Mouse (Mus musculus) T-cell, adult 2 months (primary cell): Measurements from ENCODE around the gene Lingo1.

Experiments used
- DNase-seq: peaks from one replicate; pipeline ENCODE4 v3.0.0; 2022; ENCODE audit warnings: low spot score

The Lingo1 gene

DNA sequence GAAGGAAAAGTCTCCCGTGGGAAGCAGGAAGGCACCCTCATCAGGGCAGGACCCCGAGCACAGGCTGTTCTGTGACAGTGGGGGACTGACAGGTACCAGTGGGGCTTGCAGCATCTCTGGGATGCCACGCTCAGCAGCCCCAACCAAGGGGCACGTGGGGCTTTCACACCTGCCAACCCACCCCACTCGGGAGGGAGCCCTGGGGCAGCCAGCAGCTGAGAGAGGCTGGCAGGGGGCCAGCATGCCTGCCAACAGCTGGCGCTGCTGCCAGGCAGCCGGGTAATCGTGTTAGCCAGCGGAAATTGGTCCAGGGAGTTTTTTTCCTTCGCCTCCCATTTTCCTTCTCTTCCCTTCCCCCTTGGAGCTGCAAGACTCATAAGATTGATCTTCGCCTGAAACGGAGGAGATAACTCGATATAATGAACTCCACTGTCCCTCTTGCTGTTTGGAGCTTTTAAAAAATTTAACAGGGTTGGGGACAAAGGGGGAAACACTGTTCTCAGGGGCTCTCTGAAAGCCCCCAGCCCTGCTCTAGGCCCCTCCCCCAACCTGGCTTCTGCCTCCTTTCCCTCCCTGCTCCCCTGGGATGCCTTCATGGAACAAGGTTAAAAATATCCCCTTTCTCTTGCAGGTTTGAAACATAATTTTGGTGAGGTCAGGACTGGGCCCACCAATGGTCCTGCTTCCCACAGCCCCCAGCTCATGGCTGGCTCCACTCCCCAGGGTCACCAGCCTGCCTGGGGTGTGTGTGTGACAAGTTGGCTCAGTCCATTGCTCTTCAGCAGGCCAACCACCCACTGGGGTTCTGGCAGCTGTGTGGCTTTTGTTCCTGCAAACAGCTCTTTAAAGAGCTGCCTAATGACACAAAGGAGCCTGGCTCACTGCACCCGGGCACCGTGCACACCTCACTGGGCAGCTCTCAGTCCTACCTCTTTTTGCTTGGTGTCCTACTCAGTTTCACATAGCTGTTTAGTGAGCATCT is 68.3 kb downstream of the Lingo1 start:
- DNase-seq: no peak

DNA sequence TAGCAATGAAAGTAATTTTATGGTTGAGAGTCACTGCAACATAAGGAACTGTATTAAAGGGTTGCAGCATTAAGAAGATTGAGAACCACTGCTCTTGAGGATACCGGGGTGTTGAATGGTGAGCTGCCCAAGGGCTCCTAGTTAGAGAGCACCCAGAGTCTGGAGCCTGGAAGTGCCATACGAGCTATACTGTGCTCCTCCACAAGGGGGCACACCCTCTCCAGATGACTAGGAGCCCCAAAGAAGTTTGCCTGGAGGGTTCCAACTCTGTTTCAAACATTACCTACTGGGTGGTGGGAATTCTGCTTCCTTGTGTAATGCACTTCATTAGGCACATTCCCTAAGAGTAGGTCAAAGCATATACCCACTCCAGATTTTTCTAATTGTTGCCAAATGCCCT is 70.5 kb downstream of the Lingo1 start:
- peak; percentile 2 for DNase-seq

- no peak for DNase-seq
Observed at GRCm38 (mm10) chr9:56722089-56722825, 74.0 kb downstream of the Lingo1 start.

GRCm38 (mm10) chr9:56718984-56719383 is 77.3 kb downstream of the Lingo1 start:
- no peak for DNase-seq

DNA sequence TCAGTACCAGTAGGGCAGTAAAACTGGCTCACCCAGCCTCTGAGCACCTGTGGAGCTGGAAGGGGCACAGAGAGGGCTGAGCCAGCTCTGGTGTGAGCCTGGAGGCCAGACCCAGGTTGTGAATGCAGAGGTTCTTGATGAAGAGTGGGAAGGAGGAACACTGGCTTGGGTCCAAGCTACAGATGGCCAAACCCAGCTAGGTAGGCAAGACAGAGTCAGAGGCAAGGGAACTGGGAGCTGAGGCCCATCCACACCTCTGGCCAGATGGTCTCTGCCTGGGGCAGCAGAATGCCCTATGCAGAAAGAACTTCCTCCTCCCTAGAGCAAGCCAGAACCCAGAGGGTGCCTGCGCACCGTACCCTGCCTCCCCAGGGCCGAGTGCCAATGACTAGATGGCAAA is 79.7 kb downstream of the Lingo1 start:
- no peak for DNase-seq

DNA sequence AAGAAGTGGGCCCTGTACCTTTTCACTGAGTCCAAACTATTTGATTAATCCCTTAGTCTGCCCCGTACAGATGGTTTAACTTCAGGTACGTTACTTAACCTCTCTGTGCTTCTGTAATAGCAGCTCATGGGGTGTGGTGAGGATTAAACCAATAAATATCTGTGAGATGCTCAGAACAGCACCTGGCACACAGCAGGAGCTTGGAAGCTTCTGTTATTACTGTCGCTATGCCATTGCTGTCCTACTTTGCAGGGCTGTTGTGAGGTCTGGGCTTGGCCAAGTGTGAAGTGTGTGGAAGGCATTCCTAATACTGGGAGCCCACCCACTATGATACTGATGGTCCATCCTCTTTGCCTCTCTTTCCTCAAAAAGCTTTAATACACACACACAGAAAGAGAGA is 80.2 kb downstream of the Lingo1 start:
- no peak for DNase-seq

DNA sequence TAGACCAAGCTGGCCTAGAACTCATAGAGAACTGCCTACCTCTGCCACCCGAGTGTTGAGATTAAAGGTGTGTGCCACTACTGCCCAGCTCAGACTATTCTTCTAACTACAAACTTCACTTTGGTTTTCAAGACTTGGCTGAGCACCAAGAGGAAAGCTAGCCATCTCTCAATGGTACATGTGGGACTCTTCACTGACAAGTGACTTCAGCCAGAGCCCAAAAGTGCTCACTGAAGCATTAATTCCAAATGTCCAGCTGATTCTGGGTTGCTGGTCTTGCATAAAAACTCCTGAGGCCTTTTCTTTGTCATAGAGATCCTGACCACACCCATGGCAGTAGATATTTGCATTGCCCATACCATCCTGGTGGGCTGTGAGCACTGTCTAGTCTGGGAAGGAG is 81.9 kb downstream of the Lingo1 start:
- no peak for DNase-seq

- DNase-seq: no peak
Observed at GRCm38 (mm10) chr9:56712667-56713369, 83.5 kb downstream of the Lingo1 start.

GRCm38 (mm10) chr9:56710958-56711357 is 85.3 kb downstream of the Lingo1 start:
- no peak for DNase-seq

DNA sequence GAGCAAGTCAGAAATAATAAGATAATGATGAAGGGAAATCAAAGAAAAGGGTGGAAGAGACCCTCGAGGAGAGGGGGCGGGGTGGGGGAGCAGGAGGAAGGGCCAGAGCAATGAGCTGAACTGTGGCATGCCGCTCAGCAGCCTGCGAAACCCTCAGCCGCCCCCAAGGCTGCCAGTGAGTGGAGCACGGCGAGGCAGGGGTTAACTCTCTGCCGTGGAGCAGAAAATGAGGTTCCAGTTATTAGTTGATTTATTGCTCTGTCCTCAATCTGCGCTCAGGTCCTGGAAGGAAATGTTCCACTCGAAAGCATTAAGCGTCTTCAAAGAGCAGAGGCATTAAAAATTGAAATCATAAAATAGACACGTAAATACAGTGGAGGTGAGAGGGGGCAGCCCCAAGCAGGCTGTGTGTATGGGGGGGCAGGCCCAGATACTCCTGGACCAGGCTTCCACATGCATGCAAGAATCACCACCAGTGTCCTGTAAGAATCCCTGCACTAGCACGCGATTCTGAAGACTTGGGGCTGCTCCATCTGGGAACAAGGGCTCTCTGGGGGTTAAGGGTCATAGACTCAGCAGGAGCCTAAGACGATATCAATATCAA is 89.7 kb downstream of the Lingo1 start:
- no peak for DNase-seq

DNA sequence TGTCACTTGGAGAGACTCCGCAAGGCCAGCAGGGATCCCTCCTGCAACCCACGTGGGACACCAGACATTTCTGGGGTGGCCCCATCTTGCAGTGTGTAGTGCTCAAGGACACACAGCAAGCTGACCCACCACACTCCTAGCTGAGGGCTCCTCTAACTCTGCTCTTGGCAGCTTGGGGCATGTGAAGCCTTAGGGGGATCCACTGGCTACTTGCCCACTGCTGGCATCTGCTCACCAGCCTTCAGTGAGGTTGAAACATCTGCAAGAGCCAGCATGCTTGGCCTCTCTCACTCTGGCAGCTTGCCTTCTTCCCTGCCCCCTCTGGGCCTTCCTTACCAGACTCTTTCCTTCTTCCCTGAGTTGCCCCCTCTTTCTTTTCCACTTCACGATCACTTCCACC is 94.9 kb downstream of the Lingo1 start:
- DNase-seq: no peak

DNA sequence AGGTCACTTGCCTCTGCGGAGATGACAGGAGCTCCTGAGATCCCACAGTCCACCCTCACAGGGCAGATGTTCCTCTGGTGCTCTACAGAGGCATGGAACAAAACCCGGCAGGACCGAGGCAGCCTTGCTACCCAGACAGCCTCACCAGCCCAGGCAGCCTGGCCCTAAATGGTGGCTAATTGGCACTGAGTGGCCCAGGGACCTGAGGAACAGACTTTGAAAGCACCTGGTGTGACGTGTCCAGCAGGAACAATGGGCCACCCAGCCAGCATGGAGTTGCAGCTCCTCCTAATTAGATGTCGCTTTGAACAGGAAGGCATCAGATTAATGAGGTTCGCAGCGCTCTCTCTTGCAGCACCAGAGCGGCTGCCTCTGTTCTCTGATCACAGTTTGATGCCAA is 95.4 kb downstream of the Lingo1 start:
- DNase-seq: no peak

GRCm38 (mm10) chr9:56698715-56699370 is 97.4 kb downstream of the Lingo1 start:
- DNase-seq: no peak

DNA sequence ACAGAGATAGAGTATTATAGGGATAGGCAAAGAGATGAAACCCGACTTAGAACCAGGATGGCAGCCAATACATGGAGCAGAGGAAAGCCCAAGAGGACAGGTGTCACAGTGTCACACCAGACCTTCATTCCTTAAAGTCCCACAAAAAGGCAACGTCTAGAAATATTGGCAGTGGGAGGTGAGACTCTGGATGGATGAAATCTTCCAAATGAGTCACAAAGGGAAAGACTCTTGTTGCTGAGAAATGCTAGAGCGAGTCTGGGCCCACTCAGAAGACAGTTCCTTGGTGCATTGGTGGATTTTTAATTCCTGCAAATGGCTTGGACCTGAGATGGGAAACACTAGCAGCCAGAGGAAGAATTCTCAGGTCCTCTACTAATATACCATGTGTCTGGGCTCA is 102.2 kb downstream of the Lingo1 start:
- DNase-seq: no peak

GRCm38 (mm10) chr9:56691226-56691625 is 105.0 kb downstream of the Lingo1 start:
- no peak for DNase-seq

DNA sequence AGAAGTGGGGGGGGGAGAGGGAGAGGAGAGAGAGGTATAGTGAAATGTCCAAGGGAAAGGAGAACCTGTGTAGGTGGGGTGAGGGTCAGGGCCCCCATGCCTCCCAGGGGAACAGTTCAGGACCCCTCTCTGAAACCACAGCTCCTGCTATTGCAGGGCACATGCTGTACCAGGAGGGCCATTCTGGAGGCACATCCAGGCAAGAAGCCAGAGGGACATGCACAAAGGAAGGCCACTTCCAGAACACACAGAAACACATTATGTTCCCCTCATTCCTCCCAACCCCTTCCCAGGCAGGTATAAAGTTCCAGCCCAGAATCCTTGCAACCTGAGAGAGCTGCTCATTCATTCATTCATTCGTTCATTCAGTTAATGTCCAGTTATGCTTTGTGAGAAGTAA is 105.6 kb downstream of the Lingo1 start:
- DNase-seq: no peak

DNA sequence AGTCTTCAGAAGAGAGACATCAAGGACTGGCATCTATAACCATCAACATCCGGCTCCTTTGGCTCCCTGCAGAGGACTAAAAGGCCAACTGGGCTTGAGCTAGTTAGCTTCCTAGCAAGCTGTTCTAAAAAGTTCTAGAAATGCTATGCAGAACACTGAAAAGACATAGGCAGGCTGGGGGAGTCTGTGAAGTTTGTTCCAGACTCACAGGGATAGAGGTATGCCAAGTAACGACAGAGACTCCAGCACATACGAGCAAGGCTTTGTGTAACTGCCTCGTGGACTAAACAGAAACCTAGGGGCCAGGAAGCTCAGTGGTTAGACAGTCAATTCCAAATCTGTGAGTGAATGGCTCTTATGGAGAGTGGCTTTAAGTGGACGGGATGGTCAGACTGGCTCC is 108.8 kb downstream of the Lingo1 start:
- DNase-seq: no peak

DNA sequence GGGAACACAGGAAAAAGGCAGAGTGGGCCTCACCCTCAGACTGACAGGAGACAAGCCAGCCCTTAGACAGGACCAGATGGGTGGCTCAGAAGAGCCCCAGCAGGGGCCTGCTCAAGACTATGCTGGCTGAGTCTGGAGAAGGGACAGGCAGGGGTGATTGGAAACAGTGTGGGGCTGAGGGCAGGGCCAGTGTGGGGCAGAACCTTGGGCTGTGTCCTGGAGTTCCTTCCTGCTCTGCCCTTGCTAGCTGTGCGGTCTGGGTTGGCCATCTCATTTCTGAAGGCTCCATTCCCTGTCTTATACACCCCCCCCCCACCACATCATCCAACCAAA is 109.2 kb downstream of the Lingo1 start:
- DNase-seq: no peak

DNA sequence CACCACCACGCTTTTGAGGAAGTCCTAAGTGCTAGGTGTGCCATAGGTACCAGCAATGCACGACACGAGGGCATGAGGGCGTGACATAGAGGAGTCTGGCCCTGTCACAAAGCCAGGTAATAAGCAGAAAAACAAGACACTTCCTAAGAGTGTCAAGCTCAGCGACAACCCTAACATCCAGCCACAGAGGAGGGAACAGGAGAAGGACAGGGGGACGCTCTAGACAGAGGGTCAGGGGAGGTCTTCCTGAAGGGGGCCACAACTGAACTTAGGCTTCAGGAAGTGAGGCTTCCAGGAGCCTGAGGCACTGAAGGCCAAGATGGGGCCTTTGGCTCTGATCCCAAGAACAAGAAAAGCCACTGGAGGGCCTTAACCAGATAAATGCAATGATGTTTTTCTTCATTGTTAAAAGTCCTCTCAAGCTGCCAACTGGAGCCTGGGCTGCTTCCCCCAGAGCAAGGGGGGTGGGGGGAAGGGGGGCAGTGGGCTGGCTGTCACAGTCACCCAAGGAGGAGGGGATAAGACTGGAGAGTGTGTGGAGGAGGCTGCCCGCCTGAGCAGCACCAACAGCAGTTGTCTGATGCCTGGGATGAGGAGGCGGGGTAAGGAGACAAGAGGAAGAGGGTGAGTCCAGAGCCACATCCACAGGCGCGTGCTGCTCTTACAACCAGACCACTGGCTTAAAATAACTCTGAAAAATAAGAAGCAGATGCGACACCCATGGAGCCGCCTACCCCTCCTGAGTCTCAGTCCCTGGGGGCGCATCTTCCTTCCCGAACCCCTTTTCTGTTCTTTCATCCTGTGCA is 109.7 kb downstream of the Lingo1 start:
- DNase-seq: no peak

- DNase-seq: no peak
Observed at GRCm38 (mm10) chr9:56682826-56683225, 113.4 kb downstream of the Lingo1 start.

DNA sequence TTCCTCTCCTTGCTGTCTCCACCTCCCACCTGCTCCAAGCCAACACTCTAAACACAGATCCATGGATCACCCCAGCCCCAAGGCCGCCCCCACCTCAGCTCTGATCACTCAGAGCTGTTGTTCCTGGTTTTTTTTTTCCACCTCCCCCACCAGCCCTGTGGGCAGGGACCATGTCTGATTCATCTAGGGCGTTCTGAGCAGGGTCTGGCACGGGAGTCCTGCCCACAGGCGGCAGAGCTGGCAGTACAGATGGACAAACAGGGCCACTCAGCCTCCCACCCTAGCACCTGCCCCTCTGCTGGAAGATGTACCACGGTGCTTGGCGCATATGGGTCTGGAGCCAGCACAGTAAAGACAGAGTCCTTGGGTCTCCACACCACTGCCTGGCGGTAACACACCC is 114.3 kb downstream of the Lingo1 start:
- no peak for DNase-seq
